Mouse (Mus musculus) stomach, postnatal 0 days (tissue): Measurements from ENCODE around the gene Gpr132. TPM values are rescaled to one million over a fixed set of nuclear protein-coding genes. Genes with fewer than 3 reads are reported as not detected.
A peak's percentile ranks its signal among the peaks of the same experiment; 100 is the strongest.
"Not testable (repeated sequence)": the region's sequence is repeated elsewhere in the genome, so short reads cannot be mapped to it uniquely, and the experiment has no call there.

ENCODE experiments used
- ATAC-seq: fragments of 200-750 bp; cut with Nextera tagmentation; 2 replicates; pipeline ENCODE4 v1.8.0; 2017; ENCODE audit not compliant: low FRiP score, low TSS enrichment
- DNase-seq: peaks from one replicate; pipeline ENCODE4 v3.0.0-alpha.2; 2016; ENCODE audit warnings: low spot score
- H3K27ac ChIP-seq: fragments of 300-500 bp; sonication (generic); replicated peaks from 2 replicates; pipeline ENCODE4 v1.5.1; 2014; ENCODE audit warnings: mild to moderate bottlenecking, control low read depth
- H3K27me3 ChIP-seq: fragments of 300-500 bp; sonication (generic); 2 replicates; pipeline ENCODE4 v1.6.1; 2014; ENCODE audit warnings: low read length; ENCODE audit not compliant: control insufficient read depth, insufficient read depth
- H3K36me3 ChIP-seq: fragments of 300-500 bp; sonication (generic); 2 replicates; pipeline ENCODE4 v1.6.1; 2014; ENCODE audit warnings: low read length, mixed read lengths; ENCODE audit not compliant: control insufficient read depth, insufficient read depth
- H3K4me1 ChIP-seq: fragments of 300-500 bp; sonication (generic); replicated peaks from 2 replicates; pipeline ENCODE4 v1.6.1; 2014; ENCODE audit warnings: antibody characterized with exemption; ENCODE audit not compliant: control insufficient read depth, insufficient read depth
- H3K4me2 ChIP-seq: fragments of 300-500 bp; sonication (generic); replicated peaks from 2 replicates; pipeline ENCODE4 v1.6.1; 2014; ENCODE audit warnings: low read depth, mild to moderate bottlenecking, control low read depth, moderate library complexity
- H3K4me3 ChIP-seq: fragments of 300-500 bp; sonication (generic); 2 replicates; pipeline ENCODE4 v1.5.1; 2014; ENCODE audit warnings: low read depth, low read length, control low read depth
- H3K9ac ChIP-seq: fragments of 300-500 bp; sonication (generic); 2 replicates; pipeline ENCODE4 v1.6.1; 2014; ENCODE audit warnings: mild to moderate bottlenecking, low read length, control low read depth, mixed read lengths
- H3K9me3 ChIP-seq: fragments of 300-500 bp; sonication (generic); 2 replicates; pipeline ENCODE4 v1.6.1; 2016; ENCODE audit warnings: low read length; ENCODE audit not compliant: control insufficient read depth
- CTCF ChIP-seq: IDR thresholded peaks from 2 replicates; pipeline ENCODE4 v1.5.1; 2016; ENCODE audit warnings: antibody characterized with exemption, low read depth, mild to moderate bottlenecking, moderate library complexity
- EP300 ChIP-seq: optimal IDR thresholded peaks from 2 replicates; pipeline ENCODE3; 2016; ENCODE audit warnings: antibody characterized with exemption
- WGBS: fragments of 180-500 bp; shearing (Covaris S2); extraction: QIAGEN DNeasy Blood & Tissue Kit; methylation state at CpG from one replicate; pipeline ENCODE4 v1.1.7; 2014; 5-methylcytosine and 5-hydroxymethylcytosine counted together
- polyA plus RNA-seq: library from polyadenylated mRNA; unstranded; fragments of >200 nt; fragmentation: Nextera tagmentation; extraction: Ambion mirVana; gene quantifications from 2 replicates; pipeline ENCODE4 v1.2.1, GENCODE M21; 2015

Gpr132 gene
- polyA plus RNA-seq, 1 experiment from 2014 or later, result 0.11 TPM

GRCm38 (mm10) chr12:112847880-112848279 is 20.1 kb downstream of the Gpr132 start:
- H3K4me1 ChIP-seq, result no peaks in the 10 kb centered on the region
- no peak overlapping the region for H3K4me2 ChIP-seq
- H3K9ac ChIP-seq, result no peak overlapping the region
- no peaks in the 10 kb centered on the region for H3K9me3 ChIP-seq
- no peaks in the 10 kb centered on the region for H3K36me3 ChIP-seq
- DNase-seq, result no peak
- TF ChIP-seq CTCF (no peak), EP300 (no peak)
- no peak overlapping the region for H3K27ac ChIP-seq
- WGBS, result 92% methylated on average over 2 of the region's 2 CpGs
- H3K27me3 ChIP-seq, result no peaks in the 10 kb centered on the region
- no peak overlapping the region for H3K4me3 ChIP-seq
- no peak for ATAC-seq

DNA sequence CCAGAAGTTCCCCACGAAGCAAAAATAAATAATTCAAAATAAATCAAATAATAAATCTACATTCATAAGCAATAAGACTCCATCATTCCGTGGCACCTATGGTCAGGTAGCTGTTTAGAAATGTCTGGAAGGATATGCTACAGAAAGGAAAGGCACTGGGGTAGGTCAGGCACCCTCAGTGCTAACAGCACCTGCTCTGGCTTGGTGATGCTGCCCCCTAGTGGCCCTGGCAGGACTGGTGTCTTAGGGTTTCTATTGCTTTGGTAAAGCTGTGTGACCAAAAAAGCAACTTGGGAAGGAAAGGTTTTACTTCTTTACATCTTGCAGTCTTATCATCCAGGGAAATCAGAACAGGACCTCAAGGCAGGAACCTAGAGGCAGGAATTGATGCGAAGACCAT is 24.2 kb downstream of the Gpr132 start:
- 17% methylated on average over 3 of the region's 3 CpGs for WGBS
- ATAC-seq (peak; percentile 78), DNase-seq (peak; percentile 91)
- Histone ChIP-seq H3K36me3 (no peaks in the 10 kb centered on the region), H3K4me1 (no peaks in the 10 kb centered on the region), H3K9me3 (no peaks in the 10 kb centered on the region), H3K27ac (no peak overlapping the region), H3K4me3 (no peak overlapping the region), H3K27me3 (no peaks in the 10 kb centered on the region), H3K4me2 (no peak overlapping the region), H3K9ac (no peak overlapping the region)
- TF ChIP-seq EP300 (no peak), CTCF (peak; percentile 99)

DNA sequence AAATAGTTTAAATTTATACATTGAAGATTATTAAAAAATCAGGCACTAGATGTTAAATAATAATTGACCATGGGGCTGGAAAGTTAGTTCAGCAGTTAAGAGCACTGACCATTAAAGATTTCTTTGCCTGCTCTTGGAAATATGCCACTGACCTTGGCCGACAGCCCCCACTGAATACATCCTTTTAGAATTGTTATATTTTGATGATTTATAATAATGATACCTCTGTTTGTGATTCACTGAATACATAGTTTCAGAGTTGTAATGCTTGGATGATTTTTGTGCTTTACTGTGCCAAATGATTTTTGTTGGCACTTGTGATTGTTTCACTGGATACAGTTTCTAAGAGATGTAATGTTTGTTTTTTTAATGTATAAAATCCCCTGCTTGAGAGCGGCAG is 25.9 kb downstream of the Gpr132 start:
- ATAC-seq, H3K9me3 ChIP-seq: not testable (repeated sequence)
- 57% methylated on average over 2 of the region's 2 CpGs for WGBS

DNA sequence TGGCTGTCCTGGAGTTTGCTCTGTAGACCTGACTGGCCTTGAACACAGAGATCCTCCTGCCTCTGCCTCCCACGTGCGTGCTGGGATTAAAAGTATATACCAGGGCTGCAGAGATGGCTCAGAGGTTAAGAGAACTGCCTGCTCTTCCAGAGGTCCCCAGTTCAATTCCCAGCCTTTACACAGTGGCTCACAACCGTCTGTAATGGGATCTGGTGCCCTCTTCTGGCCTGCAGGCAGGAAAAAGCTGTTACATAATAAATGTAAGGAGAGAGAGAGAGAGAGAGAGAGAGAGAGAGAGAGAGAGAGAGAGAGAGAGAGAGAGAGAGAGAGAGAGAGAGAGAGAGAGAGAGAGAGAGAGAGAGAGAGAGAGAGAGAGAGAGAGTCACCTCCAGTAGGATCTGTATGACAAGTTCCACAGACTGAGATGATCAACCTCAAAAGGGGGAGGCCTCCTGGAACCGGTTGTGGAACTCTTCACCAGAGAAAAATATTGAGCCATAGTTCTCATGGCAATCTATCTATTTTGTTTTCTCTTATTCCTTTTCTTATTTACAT is 26.6 kb downstream of the Gpr132 start:
- not testable (repeated sequence) for H3K9ac ChIP-seq, H3K9me3 ChIP-seq, H3K36me3 ChIP-seq, ATAC-seq, H3K4me1 ChIP-seq, H3K4me2 ChIP-seq, DNase-seq, H3K27ac ChIP-seq, H3K27me3 ChIP-seq, H3K4me3 ChIP-seq
- peak; percentile 41; the same call in 1 of the 2 replicates for TF ChIP-seq CTCF
- 61% methylated on average over 4 of the region's 4 CpGs for WGBS

More for the DNA sequence above, 25.9 kb downstream of the Gpr132 start:
- not testable (repeated sequence) for H3K4me2 ChIP-seq, DNase-seq, H3K9ac ChIP-seq, H3K4me1 ChIP-seq, H3K36me3 ChIP-seq, H3K27ac ChIP-seq, H3K4me3 ChIP-seq, H3K27me3 ChIP-seq

GRCm38 (mm10) chr12:112840209-112841086 is 27.6 kb downstream of the Gpr132 start:
- no peak for ATAC-seq
- Histone ChIP-seq H3K4me3 (no peak overlapping the region), H3K4me1 (no peaks in the 10 kb centered on the region), H3K27me3 (no peaks in the 10 kb centered on the region), H3K36me3 (no peaks in the 10 kb centered on the region), H3K9ac (no peak overlapping the region), H3K4me2 (no peak overlapping the region), H3K27ac (no peak overlapping the region), H3K9me3 (no peaks in the 10 kb centered on the region)
- TF ChIP-seq CTCF (no peak), EP300 (no peak)
- WGBS, result 78% methylated on average over 25 of the region's 25 CpGs
- DNase-seq, result no peak

DNA sequence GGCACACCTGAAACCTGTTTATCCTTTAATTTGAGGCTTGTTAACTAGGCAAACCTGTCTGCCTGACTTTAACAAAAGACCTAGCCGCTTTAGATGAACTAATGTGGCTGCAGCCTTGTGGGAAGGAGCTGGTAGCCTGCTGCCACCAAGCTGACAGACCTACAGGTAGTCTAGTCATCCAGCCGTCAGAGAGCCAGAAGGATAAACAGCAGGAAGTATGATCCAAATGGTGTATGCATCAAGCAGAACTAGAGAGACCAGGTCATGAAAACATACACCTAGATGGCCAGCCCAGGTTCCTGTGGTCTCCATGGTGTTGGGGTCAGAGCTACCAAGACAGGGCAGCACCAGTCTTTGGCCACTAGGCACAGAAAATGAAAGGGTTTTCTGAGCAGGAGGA is 33.0 kb downstream of the Gpr132 start:
- Histone ChIP-seq H3K4me3 (no peak overlapping the region), H3K9ac (no peak overlapping the region), H3K27ac (peak overlapping the region; percentile 30; the same call in 1 of the 2 replicates), H3K9me3 (no peaks in the 10 kb centered on the region), H3K36me3 (no peaks in the 10 kb centered on the region), H3K4me1 (peaks cover 5% of the 10 kb centered on the region; the same call in 1 of the 2 replicates), H3K4me2 (no peak overlapping the region), H3K27me3 (no peaks in the 10 kb centered on the region)
- ATAC-seq, result no peak
- no peak for DNase-seq
- TF ChIP-seq CTCF, result no peak
- WGBS, result 49% methylated on average over 2 of the region's 2 CpGs
